Mouse (Mus musculus) CD4-positive helper T cell, adult 2 months (primary cell): Measurements from ENCODE around the gene Cass4.

Source experiments
- DNase-seq: peaks from one replicate; pipeline ENCODE4 v3.0.0-alpha.2; 2012; ENCODE audit warnings: low read depth, missing footprints, low spot score

The Cass4 gene

DNA sequence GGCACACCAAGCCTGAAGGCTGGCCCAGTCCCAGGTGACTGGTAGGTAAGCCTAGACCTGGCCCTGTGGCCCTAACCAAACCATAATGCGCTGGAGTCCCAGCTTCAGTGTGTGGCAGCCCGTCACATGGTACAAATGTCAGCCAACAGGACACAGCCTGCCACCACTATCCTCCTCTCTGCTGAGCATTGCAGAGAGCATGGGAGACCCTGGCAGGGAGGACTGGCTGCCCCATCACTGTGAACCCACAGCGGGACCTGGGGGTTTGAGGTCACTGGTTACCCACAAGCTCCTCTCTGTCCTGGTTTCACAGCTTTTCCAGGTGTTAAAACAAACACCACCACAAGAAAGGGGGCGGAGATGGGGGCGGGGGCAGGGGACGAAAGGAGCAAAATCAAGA lies 3.3 kb upstream of the Cass4 start:
- peak; percentile 65 for DNase-seq

DNA sequence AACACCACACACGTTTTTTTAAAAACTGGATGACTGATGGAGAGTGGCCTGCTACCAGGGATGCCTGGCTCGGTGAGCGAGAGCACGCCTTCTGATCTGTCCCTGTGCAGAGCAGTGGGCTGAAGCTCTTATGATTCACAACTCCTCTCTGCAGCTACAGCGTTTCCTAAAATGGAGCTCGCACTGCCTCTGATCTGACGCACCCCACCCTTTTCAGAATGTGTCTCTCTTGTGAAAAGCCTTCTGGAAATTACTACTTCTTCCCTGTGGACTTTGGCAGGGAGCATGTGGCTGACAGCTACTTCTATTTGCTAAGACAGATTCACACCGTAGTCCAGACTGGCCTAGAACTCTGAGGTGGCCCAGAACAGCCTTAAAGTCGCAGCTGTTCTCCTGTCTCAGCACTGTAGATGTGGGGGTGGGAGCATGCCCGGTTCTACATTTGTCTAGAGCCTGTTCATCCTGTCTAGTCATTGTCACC lies 1.5 kb upstream of the Cass4 start:
- no peak for DNase-seq

GRCm38 (mm10) chr2:172394052-172394392 lies 428 bp downstream of the Cass4 start:
- no peak for DNase-seq

DNA sequence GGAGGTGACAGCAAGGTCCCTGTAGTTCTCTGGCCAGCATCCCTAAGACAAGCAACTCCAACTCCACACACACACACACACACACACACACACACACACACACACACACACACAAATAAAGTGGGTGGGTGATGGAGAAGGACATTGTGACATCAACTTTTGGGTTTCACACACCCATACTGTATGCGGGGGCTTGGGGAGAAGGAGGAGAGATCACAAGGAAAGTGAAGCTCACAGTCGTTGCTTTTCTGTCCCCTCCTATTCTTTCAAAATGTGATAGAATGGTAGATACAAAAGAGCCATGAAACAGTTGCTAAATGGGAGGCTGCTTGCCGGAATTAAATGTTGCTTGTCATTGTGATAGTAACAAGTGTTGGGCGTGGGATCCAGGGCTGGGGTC lies 1.1 kb downstream of the Cass4 start:
- no peak for DNase-seq

DNA sequence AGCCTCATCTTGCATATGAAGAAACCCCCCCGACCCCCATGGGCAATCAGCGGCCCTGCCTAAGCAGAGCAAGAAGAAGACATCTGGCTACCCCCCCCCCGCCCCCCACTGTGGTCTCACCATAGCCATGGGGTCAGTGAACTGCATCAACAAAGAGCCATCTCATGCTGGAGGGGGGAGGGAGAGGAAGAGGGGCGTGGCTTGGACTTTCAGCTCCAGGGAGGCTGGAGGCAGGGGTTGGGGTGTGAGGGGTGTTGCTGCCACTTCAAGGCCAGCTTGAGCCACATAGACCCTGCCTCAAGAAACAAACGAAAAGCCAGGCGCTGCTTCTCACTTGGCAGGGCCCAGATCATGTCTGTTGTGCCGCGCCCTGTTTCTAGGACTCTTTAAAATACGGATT lies 2.4 kb downstream of the Cass4 start:
- no peak for DNase-seq

- DNase-seq: peak; percentile 95
Observed at GRCm38 (mm10) chr2:172399901-172400300, 6.3 kb downstream of the Cass4 start.

DNA sequence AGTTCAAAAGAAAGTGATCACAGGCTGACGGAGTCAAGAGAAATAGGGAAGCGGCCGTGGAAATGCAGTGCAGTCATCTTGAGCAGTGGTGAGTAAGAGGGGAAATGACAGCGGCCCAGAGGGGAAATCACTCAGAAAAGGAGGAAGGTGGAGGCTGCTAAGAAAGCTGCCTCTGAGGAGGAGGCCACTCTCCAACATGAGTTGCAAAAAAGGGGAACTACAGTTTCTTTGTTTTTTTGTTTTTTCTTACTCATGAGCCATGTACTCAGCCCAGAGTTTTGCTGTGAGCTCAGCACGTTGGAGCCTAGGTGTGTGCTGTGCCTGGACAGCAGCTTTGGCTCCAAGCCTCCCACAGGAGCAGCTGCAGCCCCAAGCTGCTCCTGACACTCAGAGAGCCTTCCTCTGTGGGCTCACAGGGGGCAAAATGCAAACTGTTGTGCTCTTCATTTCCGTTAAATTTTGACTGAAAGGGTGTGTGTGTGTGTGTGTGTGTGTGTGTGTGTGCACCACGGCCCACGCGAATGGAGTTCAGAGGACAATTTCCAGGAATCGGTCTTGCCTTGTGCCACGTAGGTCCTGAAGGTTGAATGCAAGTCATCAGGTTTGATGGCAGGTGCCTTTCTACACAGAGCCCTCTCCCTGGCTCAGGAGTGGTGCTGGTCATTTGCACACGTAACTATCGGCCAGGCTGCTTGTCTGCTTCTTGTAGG lies 7.7 kb downstream of the Cass4 start:
- DNase-seq: peak; percentile 85

DNA sequence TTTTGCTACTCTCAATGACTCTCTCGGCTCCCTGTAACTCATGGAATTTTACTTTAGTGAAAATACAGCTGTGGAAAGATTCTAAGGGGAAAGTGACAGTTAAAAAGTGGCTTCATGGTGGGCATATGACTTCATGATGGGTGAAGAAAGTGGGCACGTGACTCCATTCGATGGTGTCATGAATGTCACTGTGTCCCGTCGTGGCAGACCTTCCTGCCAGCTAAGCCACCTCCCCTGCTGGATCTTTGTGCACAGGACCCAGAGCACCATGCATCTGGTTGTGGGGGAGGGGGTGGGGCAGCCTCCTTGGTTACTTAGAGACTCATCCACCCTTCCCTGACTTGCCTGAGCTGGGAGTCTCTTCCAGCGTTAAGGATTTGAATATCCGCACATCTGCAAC lies 10.6 kb downstream of the Cass4 start:
- no peak for DNase-seq

- peak; percentile 61 for DNase-seq
Observed at GRCm38 (mm10) chr2:172405011-172405410, 11.4 kb downstream of the Cass4 start.

DNA sequence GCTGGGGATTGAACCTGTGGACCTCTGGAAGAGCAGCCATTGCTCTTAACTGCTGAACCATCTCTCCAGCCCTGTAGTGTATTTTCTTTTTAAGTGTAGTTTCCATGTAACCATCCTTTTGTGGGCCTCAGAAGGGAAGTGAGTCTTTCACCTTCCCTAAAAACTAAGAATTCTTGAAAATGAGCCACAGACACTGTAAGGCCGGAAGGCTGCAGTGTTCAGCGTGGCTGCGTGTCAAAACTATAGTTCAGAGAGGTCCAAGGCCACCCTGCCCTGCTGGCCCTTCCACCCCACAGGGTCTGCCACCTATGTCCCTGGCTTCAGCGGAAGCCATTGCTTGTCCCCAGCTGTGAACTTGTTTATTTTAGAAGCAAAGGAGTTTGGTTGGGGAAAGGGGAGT lies 12.6 kb downstream of the Cass4 start:
- no peak for DNase-seq

GRCm38 (mm10) chr2:172407499-172407898 lies 13.9 kb downstream of the Cass4 start:
- peak; percentile 42 for DNase-seq

- DNase-seq: no peak
Observed at GRCm38 (mm10) chr2:172410686-172411085, 17.1 kb downstream of the Cass4 start.

DNA sequence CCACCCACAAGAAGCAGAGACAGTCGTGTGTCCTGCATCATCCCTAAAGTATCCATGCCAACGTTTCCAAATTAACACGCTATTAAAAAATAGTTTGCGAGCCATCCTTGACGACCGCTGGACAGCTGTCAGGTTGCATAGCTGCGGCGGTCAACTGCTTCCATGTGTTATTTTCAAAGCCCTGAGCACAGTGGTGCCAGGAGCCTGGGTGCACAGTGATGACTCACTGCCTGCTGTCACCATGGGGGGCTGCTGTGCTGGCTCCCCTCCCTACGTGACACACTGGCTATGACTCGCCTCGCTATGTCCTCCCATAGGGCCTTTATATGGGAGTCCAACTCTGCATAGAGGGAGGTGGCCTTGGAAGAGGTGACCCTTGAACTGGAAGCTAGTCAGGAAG lies 17.5 kb downstream of the Cass4 start:
- no peak for DNase-seq

DNA sequence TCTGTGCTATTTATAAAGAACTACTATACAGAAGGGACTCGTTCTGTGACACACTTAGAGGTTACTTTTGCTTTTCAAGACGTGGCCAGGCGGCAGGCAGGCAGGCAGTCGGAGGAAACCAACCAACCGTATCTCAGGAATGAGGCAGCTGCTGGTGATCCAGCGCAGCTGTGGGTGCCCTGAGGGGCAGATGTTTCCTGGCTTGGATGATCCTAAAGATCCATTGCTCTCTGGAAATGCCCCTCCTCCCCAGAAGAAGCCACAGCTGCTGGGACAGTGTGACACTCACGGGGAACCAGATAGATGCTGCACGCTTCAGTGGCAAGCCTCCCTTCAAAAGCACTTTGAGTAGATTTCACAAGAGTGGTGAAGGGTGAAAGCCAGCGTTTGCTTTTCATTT lies 18.9 kb downstream of the Cass4 start:
- DNase-seq: no peak

GRCm38 (mm10) chr2:172413273-172413672 lies 19.7 kb downstream of the Cass4 start:
- no peak for DNase-seq

DNA sequence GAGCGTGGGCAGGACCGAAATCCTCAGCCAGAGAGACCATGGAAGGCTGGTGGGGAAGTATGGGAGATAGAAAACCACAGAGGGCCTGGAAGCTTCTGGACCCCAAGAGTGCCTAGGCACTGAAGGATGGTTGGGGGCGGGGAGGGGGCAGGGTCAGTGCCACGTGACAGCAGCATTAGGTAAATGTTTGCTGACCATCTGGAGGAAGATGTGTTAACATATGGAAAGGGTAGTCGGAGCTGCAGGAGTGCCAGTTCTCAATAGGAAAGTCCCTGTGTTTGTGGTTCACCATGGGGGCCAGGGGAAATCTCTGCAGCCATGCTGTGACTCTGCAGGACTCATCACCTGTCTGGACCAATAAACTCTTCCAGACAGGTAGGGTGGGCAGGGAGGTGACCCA lies 20.3 kb downstream of the Cass4 start:
- DNase-seq: no peak

- DNase-seq: no peak
Observed at GRCm38 (mm10) chr2:172416218-172416617, 22.6 kb downstream of the Cass4 start.

DNA sequence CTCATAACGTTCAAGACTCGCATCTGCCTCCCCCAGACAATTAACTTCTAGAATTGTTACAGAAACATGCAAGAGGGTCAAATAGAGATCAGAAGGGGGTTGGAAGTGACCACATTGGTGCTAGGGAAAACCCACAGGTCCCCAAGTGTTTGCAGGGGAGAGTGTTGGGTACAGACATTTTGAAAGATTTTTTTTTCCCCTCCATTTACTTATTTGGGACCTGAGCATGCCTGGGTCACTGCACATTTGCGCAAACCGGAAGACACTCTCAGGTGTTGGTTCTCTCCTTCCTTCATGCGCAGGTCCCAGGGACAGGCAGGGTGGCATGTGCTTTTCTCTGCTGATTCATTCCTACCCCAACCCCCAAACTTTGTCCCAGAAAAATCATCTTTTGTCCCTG lies 23.3 kb downstream of the Cass4 start:
- no peak for DNase-seq

DNA sequence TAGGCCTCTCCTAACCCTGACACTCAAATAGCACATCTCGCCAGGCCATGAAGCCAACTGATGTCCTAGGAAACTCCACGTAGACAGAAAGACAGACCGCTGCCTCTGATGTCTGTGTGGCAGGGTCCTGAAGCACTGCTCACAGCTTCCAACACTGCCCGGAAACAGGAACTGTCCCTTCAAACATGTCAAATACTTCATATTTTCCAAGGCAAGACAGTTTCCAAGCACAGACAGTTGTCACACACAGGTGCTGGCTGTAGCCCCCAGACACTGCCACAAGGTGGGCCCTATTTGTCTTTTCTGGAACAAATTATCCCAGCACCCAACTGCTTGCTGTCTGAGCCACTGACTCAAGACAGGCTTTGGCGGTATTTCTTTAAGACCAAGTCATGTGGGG lies 24.6 kb downstream of the Cass4 start:
- DNase-seq: no peak

GRCm38 (mm10) chr2:172430609-172431008 lies 37.0 kb downstream of the Cass4 start:
- DNase-seq: no peak

DNA sequence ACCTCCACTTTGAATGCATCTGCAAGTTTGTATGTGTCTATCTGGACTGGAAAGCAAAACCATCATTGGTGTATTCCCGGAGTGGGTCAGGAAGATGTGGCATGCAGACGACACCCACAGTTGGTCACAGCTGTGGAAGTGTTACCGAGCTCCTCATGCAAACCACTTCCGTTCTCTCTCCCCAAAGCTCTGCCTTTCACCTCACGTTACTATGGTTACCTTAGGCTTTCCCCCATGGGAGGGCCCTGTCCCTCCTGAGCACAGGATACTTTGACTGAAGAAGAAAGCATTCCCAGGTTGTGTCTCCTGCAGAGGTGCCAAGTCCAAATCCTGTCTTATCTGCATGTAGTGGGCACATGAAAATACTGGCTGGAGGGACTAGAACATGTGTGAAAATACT lies 40.2 kb downstream of the Cass4 start:
- peak; percentile 85 for DNase-seq

DNA sequence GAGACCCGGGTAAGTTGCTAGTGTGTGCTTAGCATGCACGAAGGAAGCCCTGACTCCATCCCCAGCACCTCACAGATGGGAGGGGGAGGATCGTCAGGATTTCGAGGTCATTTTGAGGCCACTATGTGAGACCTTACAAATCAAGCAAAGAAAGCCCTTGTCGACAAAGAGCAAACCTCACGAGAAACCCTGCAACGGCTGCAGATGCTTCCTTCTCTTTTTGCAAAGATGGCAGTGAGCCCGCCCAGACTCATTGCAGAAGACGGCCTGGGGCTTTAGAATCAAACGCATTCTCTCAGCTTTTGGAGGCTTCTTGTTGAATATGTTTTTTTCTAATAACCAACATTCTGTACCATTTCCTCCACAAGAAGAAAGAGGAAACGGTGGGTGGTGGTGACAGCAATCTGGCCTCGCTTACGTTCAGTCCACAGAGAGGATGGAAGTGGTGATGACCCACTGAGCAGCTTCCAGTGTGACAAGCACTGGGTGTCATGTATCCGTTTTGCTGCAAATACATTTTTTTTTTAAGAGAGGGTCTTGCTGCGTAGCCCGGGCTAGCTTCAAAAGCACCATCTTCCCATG lies 43.9 kb downstream of the Cass4 start:
- DNase-seq: peak; percentile 66

- peak; percentile 98 for DNase-seq
Observed at GRCm38 (mm10) chr2:172439843-172440639, 46.4 kb downstream of the Cass4 start, which contains the start of gene Rtf2. Gene Rtf2, plus strand, starts transcription at chr2:172440556.
